Mouse (Mus musculus): ENCODE measurements around the gene Gon7.

Gon7 gene

GRCm38 (mm10) chr12:102705906-102706640 is 51.5 kb downstream of the Gon7 start:
- no peak for DNase-seq (ENCODE audit: low spot score in 2 of 2)

- peak; percentile 73 to 85 for DNase-seq (ENCODE audit: low spot score in 2 of 2)
Observed at GRCm38 (mm10) chr12:102705216-102705871, 52.3 kb downstream of the Gon7 start.

GRCm38 (mm10) chr12:102704457-102705198 is 53.0 kb downstream of the Gon7 start, which contains the start of gene Itpk1:
Itpk1 (minus strand) TSS chr12:102704930.
- no peak for DNase-seq (ENCODE audit: low spot score in 2 of 2)

- DNase-seq (ENCODE audit: low spot score in 2 of 2), result no peak
Observed at GRCm38 (mm10) chr12:102703921-102704408, 53.6 kb downstream of the Gon7 start.

- DNase-seq (ENCODE audit: low spot score in 2 of 2), result no peak
Observed at GRCm38 (mm10) chr12:102703441-102703840, 54.2 kb downstream of the Gon7 start.
